Mouse (Mus musculus) MEL-GATA-1-ER (cell line): Measurements from ENCODE around the gene Dhrs4.

Experiments
- DNase-seq: peaks from one replicate; pipeline ENCODE4 v3.0.0-alpha.2; 2012; ENCODE audit warnings: low read depth; ENCODE audit errors: extremely low read depth

Dhrs4 gene

DNA sequence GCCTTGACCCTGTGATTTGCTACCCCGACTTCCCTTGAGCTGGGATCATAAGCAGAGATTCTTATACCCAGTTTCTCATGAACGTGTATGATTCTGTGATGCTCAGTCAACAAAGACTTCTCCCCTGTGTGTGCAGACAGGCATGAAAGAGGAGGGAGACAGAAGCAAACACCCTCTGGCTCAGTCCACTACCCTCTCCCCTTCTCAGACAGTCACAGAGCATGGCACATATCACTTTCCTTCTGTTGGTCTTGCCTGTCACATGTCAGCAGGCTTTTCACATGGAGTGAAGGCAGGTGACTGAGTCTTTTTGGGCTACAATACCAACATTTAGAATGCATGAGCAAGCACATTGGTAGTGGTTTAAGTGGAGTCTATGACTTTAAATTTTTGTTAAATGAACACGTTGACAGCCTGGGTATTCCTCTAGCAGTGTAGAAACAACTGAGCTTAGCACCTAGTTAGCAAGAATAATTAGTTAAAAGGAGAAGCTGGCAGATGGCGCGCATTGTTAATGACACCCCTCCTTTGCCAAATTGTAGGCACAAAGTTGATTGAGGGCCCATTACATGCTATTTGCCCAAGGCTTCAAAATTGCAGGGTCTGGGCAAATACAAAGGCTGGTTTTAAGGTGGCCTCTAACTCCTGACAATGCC is 6.0 kb downstream of the Dhrs4 start:
- DNase-seq, result no peak

DNA sequence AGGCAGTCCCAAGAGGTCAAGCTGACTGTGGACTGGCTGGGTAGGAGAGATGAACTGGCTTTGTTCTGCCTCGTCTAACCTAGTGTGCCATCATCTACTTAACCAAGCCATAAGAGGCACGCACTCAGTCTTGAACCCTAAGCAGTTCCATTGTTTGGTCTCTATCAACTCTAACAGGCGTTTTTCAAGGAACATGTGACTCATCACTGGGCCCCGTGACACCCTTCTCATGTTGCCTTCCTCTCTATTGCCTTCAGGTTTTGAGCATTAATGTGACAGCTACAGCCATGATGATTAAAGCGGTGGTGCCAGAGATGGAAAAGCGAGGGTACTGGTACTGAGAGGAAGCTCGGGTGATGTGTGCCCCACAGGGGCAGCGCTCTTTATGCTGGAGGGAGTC is 8.3 kb downstream of the Dhrs4 start:
- DNase-seq, result no peak

DNA sequence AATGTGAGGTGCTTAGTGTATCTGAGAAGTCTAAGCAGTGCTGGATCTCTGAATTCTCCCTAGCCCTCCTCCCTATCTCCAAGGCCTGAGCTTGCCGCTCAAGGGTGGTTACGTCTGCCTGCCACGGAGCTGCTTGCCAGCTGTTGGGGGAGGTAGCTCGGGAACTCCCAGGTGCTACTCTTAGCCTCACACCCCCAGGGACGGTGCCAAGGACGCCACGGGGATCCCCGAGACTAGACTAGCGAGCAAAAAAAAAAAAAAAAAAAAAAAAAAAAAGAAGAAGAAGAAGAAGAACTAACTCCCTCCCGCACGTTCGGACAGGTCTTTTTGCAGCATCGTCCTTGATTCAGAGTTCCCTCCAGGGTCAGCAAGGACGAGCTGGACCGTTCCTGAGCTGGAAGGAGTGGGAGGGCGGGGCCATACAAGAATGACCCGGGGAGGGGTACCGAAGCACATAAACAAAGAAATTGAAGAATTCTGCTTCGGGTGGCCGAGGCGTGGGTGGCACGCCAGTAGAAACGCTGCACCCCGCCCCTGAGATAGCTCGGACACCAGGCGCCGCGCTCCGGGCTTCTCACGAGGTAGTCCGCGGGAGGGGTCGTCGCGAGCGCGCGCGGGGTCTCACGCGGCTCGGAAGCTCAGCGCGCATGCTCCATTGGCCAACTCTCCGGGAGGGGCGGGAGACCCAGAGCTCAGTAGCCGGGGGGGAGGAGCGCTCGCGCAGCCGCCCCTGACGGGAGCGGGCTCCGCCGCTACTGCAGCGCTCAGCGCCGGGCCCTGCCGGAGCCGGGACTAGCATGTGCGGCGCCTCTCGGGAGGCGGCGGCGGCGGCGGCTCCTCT is 12.0 kb downstream of the Dhrs4 start, which contains the start of gene Carmil3:
Carmil3 (plus strand) TSS at position 291 of the 841 bp plus-strand sequence.
- peak; percentile 11 for DNase-seq

DNA sequence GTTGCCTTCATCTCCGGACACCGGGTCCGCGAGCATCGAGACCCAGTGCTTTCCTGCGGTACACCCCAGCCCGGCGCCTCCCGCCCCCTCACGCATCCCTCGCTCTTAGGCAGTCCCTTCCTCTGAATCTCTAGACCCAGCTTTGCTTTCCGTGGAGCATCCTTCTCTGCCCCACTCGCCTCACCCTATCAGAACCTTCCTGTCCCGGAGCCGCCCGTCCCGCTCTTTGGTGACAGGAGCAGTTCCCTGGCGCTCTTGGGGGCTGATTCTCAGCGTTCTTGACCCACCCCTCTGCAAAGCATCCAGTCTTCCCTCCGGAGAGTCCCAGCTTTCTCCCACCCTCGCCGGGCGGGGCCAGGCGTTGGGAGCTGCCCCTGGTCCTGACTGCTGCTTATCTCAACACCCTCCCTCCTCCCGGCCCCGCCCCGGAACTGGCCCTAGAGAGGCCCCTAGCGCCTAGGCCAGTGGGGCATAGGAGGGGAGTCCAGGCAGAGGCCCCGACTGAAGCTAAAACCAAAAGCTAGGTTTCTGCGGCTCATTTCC is 12.8 kb downstream of the Dhrs4 start:
- peak; percentile 47 for DNase-seq

DNA sequence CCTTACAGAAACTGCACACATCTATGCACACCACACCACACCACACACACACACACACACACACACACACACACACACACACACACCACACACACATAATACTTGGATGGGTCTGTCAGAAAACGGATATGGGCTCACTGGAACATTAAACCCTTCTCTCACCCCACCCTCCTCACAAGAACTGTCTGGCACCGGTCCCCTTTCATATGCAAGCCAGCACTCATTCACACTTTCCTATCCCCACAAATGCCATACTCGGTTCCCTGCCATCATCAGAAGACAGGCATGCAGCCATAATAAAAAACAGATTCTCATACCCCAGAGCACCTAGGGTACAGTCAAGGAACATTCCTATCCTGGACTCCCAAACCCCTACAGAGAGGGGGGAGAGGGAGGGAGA is 13.5 kb downstream of the Dhrs4 start:
- DNase-seq, result no peak

DNA sequence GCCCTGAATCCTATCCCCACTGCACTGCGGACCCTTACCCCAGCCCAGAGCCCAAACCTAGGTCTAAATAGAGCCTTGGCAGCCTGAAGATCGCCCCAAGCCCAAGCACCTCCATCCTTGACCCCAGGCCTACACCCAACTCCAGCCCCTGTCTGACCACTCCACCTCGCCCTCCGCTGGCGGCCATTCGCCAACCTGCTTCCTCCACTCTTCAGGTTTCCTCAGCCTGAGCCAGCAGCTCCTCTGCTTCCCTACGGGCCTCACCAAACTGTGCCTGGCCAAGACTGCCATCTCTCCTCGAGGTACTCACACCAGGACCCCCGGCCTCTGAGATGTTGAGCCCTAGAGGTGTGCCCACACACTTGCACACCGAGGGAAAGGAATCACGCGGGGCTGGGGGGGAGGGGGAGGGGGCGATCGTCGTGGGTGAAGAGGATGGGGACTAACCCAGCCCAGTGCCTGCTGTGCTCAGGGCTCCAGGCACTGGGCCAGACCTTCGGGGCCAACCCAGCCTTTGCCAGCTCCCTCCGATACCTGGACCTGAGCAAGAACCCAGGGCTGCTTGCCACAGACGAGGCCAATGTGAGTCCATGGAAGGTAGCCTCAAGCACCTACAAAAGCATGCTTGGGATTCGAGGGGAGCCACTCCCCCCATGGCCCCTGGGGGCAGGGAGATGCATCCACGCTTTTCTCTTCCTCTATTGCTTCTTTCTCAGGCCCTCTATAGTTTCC is 17.1 kb downstream of the Dhrs4 start:
- DNase-seq, result no peak

DNA sequence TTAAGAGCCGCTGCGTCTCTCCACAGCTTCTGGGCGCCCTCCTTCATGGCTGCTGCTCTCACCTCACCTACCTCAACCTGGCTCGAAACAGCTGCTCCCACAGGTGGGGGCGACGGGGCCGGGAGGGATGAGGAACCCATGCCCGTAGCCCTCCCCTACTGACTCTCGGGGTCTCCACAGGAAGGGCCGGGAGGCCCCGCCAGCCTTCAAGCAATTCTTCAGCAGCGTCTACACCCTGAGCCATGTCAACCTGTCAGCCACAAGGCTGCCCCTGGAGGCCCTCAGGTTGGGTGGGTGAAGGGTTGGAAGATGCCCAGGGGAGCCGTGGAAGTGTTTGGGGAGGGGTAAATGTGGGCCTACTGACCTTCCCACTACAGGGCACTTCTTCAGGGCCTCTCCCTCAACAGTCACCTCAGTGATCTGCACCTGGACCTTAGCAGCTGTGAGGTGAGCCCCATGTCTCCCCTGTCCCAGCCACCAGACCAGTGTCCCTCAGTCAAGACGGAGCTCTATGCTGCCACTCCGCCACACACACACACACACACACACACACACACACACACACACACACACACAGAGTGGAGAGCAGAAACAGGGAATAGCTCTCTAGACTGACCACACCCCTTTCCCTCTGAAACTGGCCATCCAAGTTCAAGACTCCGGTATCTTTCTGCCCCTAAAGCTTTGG is 18.3 kb downstream of the Dhrs4 start:
- DNase-seq, result no peak

DNA sequence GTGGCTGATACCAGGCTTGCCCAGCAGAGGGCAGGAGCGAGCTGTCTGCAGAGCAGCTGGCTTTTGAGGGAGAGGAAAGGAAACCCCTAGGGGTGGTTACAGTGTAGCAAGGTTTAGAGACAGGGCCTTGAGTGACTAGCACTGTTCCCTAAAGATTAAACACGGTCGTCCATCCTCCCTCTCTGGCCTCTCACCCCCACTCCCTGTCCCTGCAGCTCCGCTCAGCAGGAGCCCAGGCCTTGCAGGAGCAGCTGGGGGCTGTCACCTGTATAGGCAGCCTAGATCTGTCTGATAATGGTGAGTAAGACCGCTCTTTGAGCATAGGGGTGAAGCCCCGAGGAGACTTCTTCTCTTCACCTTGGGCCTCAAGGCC is 18.9 kb downstream of the Dhrs4 start:
- DNase-seq, result peak; percentile 51

DNA sequence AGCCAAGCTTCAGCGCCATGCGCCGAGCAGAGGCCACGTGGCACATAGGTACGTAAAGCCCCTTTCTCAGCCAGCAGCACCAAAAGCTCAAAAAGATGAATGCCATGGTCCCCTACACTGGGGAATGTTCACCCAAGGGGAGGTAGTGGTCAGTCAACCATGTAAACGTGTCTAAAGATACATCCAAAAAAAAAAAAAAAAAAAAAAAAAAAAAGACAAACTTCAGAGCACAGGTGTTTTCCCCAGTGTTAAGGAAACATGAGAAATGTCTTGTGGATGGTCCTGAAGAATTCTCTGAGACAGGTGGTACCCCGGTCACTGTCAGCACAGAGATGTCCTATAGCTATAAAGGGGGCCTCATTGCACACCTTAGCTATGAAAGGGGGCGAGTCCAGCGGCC is 27.1 kb downstream of the Dhrs4 start:
- DNase-seq, result no peak

DNA sequence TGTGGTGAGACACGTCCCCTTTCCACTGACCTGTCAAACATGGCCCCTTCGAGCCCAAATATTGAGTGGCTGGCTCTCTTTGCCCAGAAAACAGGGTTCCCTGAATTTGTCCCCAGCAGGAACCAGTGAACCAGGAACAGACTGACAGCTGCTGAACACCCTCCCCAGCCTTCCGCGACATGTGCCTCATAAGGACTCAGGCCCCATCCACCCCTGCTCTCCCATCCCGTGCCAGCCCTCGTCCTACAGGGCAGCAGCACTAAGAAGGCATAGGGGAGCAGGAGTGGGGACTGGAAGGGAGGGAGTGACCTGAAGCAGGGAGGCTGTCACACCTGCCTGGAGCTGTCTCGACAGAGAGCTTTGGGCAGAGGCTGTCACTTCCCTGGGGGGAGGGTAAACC is 29.2 kb downstream of the Dhrs4 start:
- DNase-seq, result no peak

DNA sequence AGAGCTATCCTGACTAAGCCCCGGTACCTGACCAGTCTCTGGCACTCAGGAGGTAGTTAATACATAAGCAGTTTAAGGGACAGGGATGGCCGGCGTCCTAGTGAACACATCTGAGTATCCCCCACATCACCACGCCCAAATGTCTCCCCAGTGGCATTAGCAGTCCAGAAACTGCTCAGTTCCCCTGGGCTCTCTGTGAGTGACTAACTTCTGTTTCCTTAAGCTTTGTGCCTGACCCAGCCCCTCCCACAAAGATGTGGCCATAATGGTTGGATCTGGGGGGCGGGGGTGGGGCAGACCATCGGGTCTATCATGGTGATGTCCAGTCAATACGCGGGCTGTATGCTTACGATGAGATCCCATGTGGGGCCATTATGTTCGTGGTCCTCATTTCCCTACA is 31.0 kb downstream of the Dhrs4 start:
- no peak for DNase-seq

DNA sequence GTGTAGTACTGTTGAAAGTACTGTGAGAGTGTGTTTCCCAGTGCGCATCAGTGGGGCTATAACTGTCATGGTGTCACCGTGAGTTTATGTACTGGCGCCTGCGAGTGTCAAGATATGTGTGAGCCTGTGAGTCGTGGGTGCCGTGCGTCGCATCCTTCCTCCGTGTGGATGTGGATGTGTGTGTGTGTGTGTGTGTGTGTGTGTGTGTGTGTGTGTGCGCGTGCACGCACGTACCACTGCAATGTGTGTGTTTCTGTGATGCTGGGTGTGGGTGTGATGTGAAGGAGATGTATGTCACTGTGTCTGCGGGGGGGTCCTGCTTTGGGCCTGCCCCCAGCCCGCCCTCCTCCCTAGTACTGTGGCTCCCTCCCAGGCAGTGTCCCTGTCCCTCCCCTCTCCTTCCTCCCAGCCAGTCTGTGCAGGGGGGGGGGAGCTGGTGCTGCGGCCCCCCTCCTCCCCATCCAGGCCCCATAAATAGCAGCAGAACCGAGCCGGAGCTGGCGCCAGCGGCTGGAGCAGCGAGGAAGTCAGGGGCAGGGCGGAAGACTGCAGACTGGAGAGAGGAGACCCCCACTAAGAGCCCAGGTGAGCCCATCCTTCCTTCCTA is 31.7 kb downstream of the Dhrs4 start, which contains the start of gene Cpne6:
Cpne6 (plus strand) TSS at position 321 of the 607 bp plus-strand sequence.
- no peak for DNase-seq

DNA sequence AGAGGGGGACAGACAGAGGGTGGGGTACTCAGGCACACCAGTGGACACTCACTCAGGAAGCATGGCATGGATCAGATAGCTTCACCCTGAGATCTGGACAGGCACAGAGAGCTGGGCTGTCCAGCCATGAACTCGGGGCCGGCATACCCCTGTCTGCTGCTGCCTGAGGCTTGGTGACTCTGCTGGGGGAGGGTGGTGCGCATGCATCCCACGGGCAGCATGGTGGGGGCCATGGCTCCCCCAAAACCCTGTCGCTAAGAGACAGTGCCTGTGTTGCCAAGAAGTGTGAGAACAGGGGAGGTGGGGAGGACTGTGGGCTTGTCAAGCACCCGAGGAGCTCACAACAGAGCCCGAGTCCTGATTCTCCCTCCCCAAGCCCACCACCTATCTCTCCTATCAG is 32.5 kb downstream of the Dhrs4 start:
- DNase-seq, result no peak

DNA sequence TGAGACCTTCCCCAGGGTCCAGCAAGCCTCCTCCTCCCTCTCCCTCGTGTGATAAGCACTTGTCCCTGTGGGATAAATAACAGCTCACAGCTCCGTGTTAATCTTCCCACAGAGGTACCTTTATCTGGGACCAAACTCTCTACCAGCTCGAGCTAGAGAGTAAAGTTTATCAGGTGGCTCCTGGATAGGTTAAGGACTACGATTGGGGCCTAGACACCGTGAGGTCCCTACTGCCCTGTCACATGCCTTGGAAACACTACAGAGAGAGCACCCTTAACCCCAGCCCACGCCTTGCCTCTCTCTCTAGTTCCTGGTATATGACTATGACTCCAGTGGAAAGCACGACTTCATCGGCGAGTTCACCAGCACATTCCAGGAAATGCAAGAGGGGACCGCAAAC is 35.4 kb downstream of the Dhrs4 start:
- DNase-seq, result no peak

DNA sequence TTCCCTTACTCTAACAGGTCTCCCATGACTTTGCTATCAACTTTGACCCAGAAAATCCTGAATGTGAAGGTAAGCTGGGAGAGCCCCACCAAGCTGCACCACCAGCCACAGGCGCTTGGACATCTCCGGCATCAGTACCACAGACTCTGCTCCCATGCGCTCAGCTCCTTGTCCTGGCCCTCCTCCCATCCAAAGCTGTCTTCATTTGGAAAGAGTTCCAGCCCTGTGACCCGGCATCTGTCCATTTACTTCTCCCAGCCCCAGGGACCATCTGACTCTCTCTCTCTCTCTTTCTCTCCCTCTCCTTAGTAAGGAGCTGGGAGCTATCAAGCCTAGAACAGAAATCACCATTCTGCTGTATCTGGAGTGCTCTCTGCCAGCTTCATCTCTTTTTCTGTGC is 37.3 kb downstream of the Dhrs4 start:
- no peak for DNase-seq

DNA sequence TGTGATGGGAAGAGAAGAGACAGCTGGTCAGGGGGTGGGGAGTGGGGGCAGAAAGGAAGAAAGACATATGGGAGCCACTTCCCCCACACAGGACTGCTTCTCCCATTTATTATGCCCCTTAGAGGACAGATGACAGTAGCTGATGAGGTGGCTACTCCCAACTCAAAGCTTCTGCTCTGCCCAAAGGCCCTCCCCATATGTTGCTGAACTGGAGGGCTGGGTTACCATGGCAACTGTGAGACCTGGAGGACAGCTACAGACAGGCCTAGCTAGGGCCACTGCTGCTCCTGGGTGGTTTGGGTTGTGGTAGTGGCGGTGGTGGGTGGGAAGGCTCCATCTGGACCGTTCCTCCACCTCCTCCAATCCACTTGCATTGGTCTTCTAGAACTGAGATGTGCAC is 40.3 kb downstream of the Dhrs4 start:
- DNase-seq, result no peak

DNA sequence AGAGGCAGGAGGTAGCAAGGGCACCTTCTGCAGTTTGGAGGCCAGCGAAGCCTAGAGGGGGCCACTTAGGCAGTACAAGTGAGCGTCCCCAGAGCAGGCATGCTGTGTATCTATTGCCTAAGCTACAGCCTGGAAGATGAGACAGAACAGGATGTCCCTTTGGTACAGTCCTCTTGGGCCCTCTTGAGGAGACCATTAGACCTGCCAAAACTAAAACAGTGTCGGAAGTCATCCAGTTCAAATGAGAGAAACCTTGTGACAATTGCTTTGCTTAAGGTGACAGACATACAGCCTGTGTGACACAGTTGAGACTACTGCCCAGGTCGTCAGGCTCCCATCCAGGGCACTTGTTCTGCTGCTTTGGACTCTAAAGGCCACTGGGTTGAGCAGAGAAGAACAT is 41.0 kb downstream of the Dhrs4 start:
- no peak for DNase-seq

DNA sequence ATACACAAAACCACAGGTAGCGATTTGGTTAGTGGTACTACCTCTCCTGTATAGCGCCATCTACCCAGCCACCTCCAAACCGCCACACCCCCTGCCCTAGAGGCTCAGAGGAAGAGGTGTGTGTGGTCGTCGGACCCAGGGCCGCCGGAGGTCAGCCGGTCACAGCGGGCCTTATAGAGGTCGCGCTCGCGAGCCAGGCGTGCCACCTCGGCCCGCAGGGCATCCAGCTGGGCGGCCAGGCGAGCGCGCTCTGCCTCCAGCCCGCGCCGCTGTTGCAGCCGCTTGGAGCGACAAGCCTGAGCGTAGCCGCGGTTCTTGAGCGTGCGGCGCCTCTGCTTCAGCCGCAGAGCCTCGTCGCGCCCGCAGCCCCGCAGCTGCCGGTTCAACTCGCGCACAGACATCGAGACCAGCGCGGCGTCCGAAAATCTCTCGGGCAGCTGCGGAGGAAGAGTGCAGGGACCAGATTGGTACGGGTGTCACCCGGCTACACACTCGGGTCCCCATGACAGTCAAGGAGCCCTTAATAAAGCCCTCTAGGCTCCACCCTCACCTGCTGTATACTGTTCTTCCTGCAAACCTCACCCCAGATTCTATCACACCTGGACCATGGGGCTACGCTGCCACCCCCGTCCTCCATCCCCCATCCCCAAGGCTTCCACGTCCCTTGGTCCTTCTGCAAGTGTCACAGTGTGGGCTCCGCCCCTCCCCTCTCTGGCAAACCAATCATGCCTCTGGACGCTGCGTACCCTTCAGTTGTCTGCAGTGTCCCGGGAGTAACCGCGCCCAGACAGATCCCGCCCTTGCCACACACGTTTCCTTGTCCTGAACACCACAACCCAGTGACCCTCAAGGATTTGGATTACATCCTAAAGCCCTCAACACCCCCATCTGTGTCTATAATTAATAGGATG is 42.1 kb downstream of the Dhrs4 start:
- no peak for DNase-seq

DNA sequence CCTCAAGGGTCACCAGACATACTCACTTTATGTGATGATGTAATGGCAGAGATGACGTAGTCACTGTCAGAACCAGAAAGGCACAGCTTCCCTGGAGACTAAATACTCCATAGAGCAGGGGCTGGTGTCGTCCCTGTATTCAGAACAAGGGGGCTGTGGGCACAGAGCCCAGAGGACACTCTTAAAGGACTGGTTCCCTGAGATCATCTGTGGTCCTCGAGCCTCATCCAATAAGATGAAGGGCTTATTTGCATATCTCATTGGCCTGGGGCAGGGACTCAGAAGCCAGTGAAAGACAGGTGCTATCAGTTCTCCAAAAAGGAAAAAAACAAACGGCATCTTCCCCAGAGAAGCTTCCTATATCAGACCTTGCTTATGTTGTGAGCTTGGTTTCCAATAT is 45.5 kb downstream of the Dhrs4 start:
- no peak for DNase-seq

DNA sequence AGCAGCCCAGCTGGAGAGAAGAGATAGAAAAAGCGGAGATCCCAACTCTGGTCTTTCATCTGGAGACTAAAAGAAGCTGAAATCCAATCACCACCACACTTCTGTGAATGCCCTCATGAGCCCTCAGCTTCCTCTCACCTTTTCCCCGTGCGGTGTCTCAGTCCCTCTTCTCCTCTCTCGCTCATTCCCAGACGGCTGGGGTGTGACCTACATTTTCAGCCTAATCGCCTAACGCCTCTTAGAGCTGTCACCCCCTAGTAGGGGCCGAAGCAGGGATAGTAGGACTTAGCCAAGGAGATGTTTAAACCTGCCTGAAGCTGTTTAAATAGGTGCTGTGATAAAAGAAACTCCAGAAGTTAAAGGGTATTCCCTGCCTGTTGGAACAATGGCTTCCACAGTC is 46.2 kb downstream of the Dhrs4 start, which contains the start of gene Nrl:
Nrl (minus strand) TSS at position 197 of the 400 bp plus-strand sequence.
- no peak for DNase-seq
